Mouse (Mus musculus) liver, adult 2 months (tissue): ENCODE data around the gene Ssc5d. TPM values are rescaled to one million over a fixed set of nuclear protein-coding genes. Genes with fewer than 3 reads are reported as not detected.

ENCODE experiments used
- DNase-seq: peaks from one replicate; pipeline ENCODE4 v3.0.0-alpha.2; 2011; ENCODE audit warnings: low read depth, low spot score; ENCODE audit errors: extremely low read depth
- H3K27ac ChIP-seq: fragments of 200-500 bp; replicated peaks from 2 replicates; pipeline ENCODE4 v1.5.1; 2012; ENCODE audit warnings: low read depth, mild to moderate bottlenecking, control low read depth, inconsistent platforms, low read length; ENCODE audit not compliant: insufficient read depth
- H3K27me3 ChIP-seq: fragments of 200-500 bp; 2 replicates; pipeline ENCODE4 v1.6.1; 2012; ENCODE audit warnings: mild to moderate bottlenecking, moderate library complexity, low read length, inconsistent platforms; ENCODE audit not compliant: control insufficient read depth, insufficient read depth
- H3K36me3 ChIP-seq: fragments of 200-500 bp; 2 replicates; pipeline ENCODE4 v1.6.1; 2012; ENCODE audit warnings: low read length, inconsistent platforms; ENCODE audit not compliant: control insufficient read depth, insufficient read depth
- H3K4me1 ChIP-seq: fragments of 200-500 bp; 2 replicates; pipeline ENCODE4 v1.6.1; 2011; ENCODE audit warnings: low read length; ENCODE audit not compliant: control insufficient read depth, insufficient read depth
- H3K4me3 ChIP-seq: fragments of 200-500 bp; 2 replicates; pipeline ENCODE4 v1.5.1; 2011; ENCODE audit warnings: low read depth, mild to moderate bottlenecking, control low read depth, low read length, moderate library complexity; ENCODE audit not compliant: insufficient read depth
- H3K79me2 ChIP-seq: fragments of 200-500 bp; 2 replicates; pipeline ENCODE4 v1.6.1; 2012; ENCODE audit warnings: inconsistent platforms, mild to moderate bottlenecking, low read length, moderate library complexity; ENCODE audit not compliant: control insufficient read depth, insufficient read depth
- H3K9ac ChIP-seq: fragments of 200-500 bp; 2 replicates; pipeline ENCODE4 v1.6.1; 2012; ENCODE audit warnings: low read depth, mild to moderate bottlenecking, control low read depth, inconsistent platforms, low read length
- CTCF ChIP-seq: fragments of 200-500 bp; IDR thresholded peaks from 2 replicates; pipeline ENCODE4 v1.5.1; 2011; ENCODE audit warnings: low read depth, low read length, control low read depth
- POLR2A ChIP-seq: fragments of 200-500 bp; IDR thresholded peaks from 2 replicates; pipeline ENCODE4 v1.6.1; 2011; ENCODE audit warnings: low read length, control low read depth; ENCODE audit not compliant: insufficient read depth; ENCODE audit errors: extremely low read depth
- WGBS: fragments of 180-500 bp; shearing (Covaris S2); methylation state at CpG from one replicate; pipeline ENCODE4 v1.1.7; 2018; 5-methylcytosine and 5-hydroxymethylcytosine counted together
- polyA plus RNA-seq: library from polyadenylated mRNA; depleted of rRNA; stranded (reverse); fragments of >200 nt; gene quantifications from 2 replicates; pipeline ENCODE4 v1.2.3, GENCODE M21; 2012; rRNA removed
- total RNA-seq: library from RNA; depleted of rRNA; stranded (reverse); fragments of >200 nt; gene quantifications from 2 replicates; pipeline ENCODE4 v1.2.3, GENCODE M21; 2014; rRNA removed

Ssc5d gene
- total and polyA plus RNA-seq, 2 experiments, result 0.18 to 0.26 TPM

GRCm38 (mm10) chr7:4993999-4994788 lies 68.6 kb downstream of the Ssc5d start:
- Histone ChIP-seq H3K36me3 (no peaks in the 10 kb centered on the region), H3K4me3 (no peak overlapping the region), H3K27ac (no peak overlapping the region), H3K79me2 (no peaks in the 10 kb centered on the region), H3K4me1 (peaks cover 4% of the 10 kb centered on the region; the same call in 1 of the 2 replicates), H3K9ac (no peak overlapping the region), H3K27me3 (no peaks in the 10 kb centered on the region; the same call in 1 of the 2 replicates)
- TF ChIP-seq CTCF, result no peak
- no peak for TF ChIP-seq POLR2A
- 84% methylated on average over 59 of the region's 59 CpGs for WGBS
- no peak for DNase-seq

Other genes with a start within 250 kb of the Ssc5d start
Only the 30 nearest of the 33 such genes appear.
- 0.07 and 0.28 TPM in 2 replicates for gene Tmem150b, start 200.5 kb upstream of the Ssc5d start, total RNA-seq
- 0.19 and 0.44 TPM in 2 replicates for gene Tmem150b, start 200.5 kb upstream of the Ssc5d start, polyA plus RNA-seq
- gene Kmt5c, start 185.7 kb upstream of the Ssc5d start, total RNA-seq, result 7.8 and 9.5 TPM in 2 replicates
- 23.5 and 35.1 TPM in 2 replicates for gene Kmt5c, start 185.7 kb upstream of the Ssc5d start, polyA plus RNA-seq
- gene Cox6b2, start 172.7 kb upstream of the Ssc5d start, total RNA-seq, result not detected in 2 replicates
- gene Cox6b2, start 172.7 kb upstream of the Ssc5d start, polyA plus RNA-seq, result 0.67 and 1.3 TPM in 2 replicates
- not detected in 2 replicates for gene Fam71e2, start 154.5 kb upstream of the Ssc5d start, total RNA-seq
- gene Fam71e2, start 154.5 kb upstream of the Ssc5d start, polyA plus RNA-seq, result not detected in 2 replicates
- gene Il11, start 142.9 kb upstream of the Ssc5d start, total RNA-seq, result not detected in 2 replicates
- 0.09 TPM in 1 of 2 replicates, not detected in the other for gene Il11, start 142.9 kb upstream of the Ssc5d start, polyA plus RNA-seq
- not detected in 2 replicates for gene Tmem190, start 142.8 kb upstream of the Ssc5d start, total RNA-seq
- gene Tmem190, start 142.8 kb upstream of the Ssc5d start, polyA plus RNA-seq, result not detected in 2 replicates
- 16.4 and 17.3 TPM in 2 replicates for gene Tmem238, start 136.1 kb upstream of the Ssc5d start, total RNA-seq
- 73.2 and 92.1 TPM in 2 replicates for gene Tmem238, start 136.1 kb upstream of the Ssc5d start, polyA plus RNA-seq
- 58.4 and 69.2 TPM in 2 replicates for gene Rpl28, start 132.9 kb upstream of the Ssc5d start, total RNA-seq
- gene Rpl28, start 132.9 kb upstream of the Ssc5d start, polyA plus RNA-seq, result 211 and 226 TPM in 2 replicates
- 22.4 and 24.2 TPM in 2 replicates for gene Ube2s, start 113.2 kb upstream of the Ssc5d start, total RNA-seq
- 45.9 and 74.3 TPM in 2 replicates for gene Ube2s, start 113.2 kb upstream of the Ssc5d start, polyA plus RNA-seq
- gene Shisa7, start 81.1 kb upstream of the Ssc5d start, total RNA-seq, result under 0.01 TPM in 1 of 2 replicates, not detected in the other
- 0.02 and 0.12 TPM in 2 replicates for gene Shisa7, start 81.1 kb upstream of the Ssc5d start, polyA plus RNA-seq
- gene Isoc2b, start 55.5 kb upstream of the Ssc5d start, total RNA-seq, result 23.6 and 40.2 TPM in 2 replicates
- 24.0 and 34.6 TPM in 2 replicates for gene Isoc2b, start 55.5 kb upstream of the Ssc5d start, polyA plus RNA-seq
- gene Isoc2a, start 48.6 kb upstream of the Ssc5d start, total RNA-seq, result 54.3 and 63.5 TPM in 2 replicates
- gene Isoc2a, start 48.6 kb upstream of the Ssc5d start, polyA plus RNA-seq, result 103 and 110 TPM in 2 replicates
- not detected in 2 replicates for gene Gm36210, start 19.3 kb upstream of the Ssc5d start, total RNA-seq
- 0.13 TPM in 1 of 2 replicates, not detected in the other for gene Gm36210, start 19.3 kb upstream of the Ssc5d start, polyA plus RNA-seq
- 0.55 and 0.74 TPM in 2 replicates for gene Zfp628, start 10.6 kb upstream of the Ssc5d start, total RNA-seq
- gene Zfp628, start 10.6 kb upstream of the Ssc5d start, polyA plus RNA-seq, result 6.2 and 8.3 TPM in 2 replicates
- gene Nat14, start 3.8 kb upstream of the Ssc5d start, total RNA-seq, result 0.20 and 0.28 TPM in 2 replicates
- gene Nat14, start 3.8 kb upstream of the Ssc5d start, polyA plus RNA-seq, result 0.66 and 0.75 TPM in 2 replicates
- not detected in 2 replicates for gene Sbk2, start 38.6 kb downstream of the Ssc5d start, total RNA-seq
- gene Sbk2, start 38.6 kb downstream of the Ssc5d start, polyA plus RNA-seq, result 0.12 TPM in 1 of 2 replicates, not detected in the other
- gene Sbk3, start 45.4 kb downstream of the Ssc5d start, total RNA-seq, result not detected in 2 replicates
- not detected in 2 replicates for gene Sbk3, start 45.4 kb downstream of the Ssc5d start, polyA plus RNA-seq
- gene Zfp579, start 70.4 kb downstream of the Ssc5d start, total RNA-seq, result 1.2 TPM in 2 replicates
- 10.8 and 13.0 TPM in 2 replicates for gene Zfp579, start 70.4 kb downstream of the Ssc5d start, polyA plus RNA-seq
- gene Zfp524, start 88.6 kb downstream of the Ssc5d start, total RNA-seq, result 6.7 and 10.7 TPM in 2 replicates
- gene Zfp524, start 88.6 kb downstream of the Ssc5d start, polyA plus RNA-seq, result 38.3 and 41.1 TPM in 2 replicates
- 6.2 and 6.8 TPM in 2 replicates for gene Fiz1, start 88.9 kb downstream of the Ssc5d start, total RNA-seq
- gene Fiz1, start 88.9 kb downstream of the Ssc5d start, polyA plus RNA-seq, result 18.0 and 19.3 TPM in 2 replicates
- gene Gm44973, start 89.7 kb downstream of the Ssc5d start, total RNA-seq, result 0.55 and 1.1 TPM in 2 replicates
- not detected in 2 replicates for gene Gm44973, start 89.7 kb downstream of the Ssc5d start, polyA plus RNA-seq
- gene Zfp865, start 94.6 kb downstream of the Ssc5d start, total RNA-seq, result 4.1 and 4.3 TPM in 2 replicates
- 11.2 and 14.6 TPM in 2 replicates for gene Zfp865, start 94.6 kb downstream of the Ssc5d start, polyA plus RNA-seq
- gene Ccdc106, start 94.8 kb downstream of the Ssc5d start, total RNA-seq, result 0.20 and 0.28 TPM in 2 replicates
- 0.30 and 0.35 TPM in 2 replicates for gene Ccdc106, start 94.8 kb downstream of the Ssc5d start, polyA plus RNA-seq
- 0.28 TPM in 1 of 2 replicates, not detected in the other for gene 4632433K11Rik, start 108.3 kb downstream of the Ssc5d start, total RNA-seq
- gene 4632433K11Rik, start 108.3 kb downstream of the Ssc5d start, polyA plus RNA-seq, result not detected in 2 replicates
- 2.4 and 2.8 TPM in 2 replicates for gene Zfp784, start 112.7 kb downstream of the Ssc5d start, total RNA-seq
- gene Zfp784, start 112.7 kb downstream of the Ssc5d start, polyA plus RNA-seq, result 2.7 and 2.9 TPM in 2 replicates
- gene Zfp580, start 125.8 kb downstream of the Ssc5d start, total RNA-seq, result 0.18 and 0.20 TPM in 2 replicates
- gene Zfp580, start 125.8 kb downstream of the Ssc5d start, polyA plus RNA-seq, result 1.9 and 2.2 TPM in 2 replicates
- 30.4 and 35.2 TPM in 2 replicates for gene U2af2, start 136.4 kb downstream of the Ssc5d start, total RNA-seq
- gene U2af2, start 136.4 kb downstream of the Ssc5d start, polyA plus RNA-seq, result 70.6 and 90.4 TPM in 2 replicates
- 54.2 and 81.8 TPM in 2 replicates for gene Epn1, start 154.4 kb downstream of the Ssc5d start, total RNA-seq
- 203 and 212 TPM in 2 replicates for gene Epn1, start 154.4 kb downstream of the Ssc5d start, polyA plus RNA-seq
- not detected in 2 replicates for gene Rfpl4, start 191.2 kb downstream of the Ssc5d start, total RNA-seq
- not detected in 2 replicates for gene Rfpl4, start 191.2 kb downstream of the Ssc5d start, polyA plus RNA-seq
- gene Rasl2-9, start 200.2 kb downstream of the Ssc5d start, total RNA-seq, result 1.7 and 2.7 TPM in 2 replicates
- 0.45 TPM in 2 replicates for gene Rasl2-9, start 200.2 kb downstream of the Ssc5d start, polyA plus RNA-seq